Mouse (Mus musculus): Measurements from ENCODE around the gene Trip6. TPM values are rescaled to one million over a fixed set of nuclear protein-coding genes. Genes with fewer than 3 reads are reported as not detected.

Trip6 gene
- total RNA-seq, 2 experiments from 2014 or later = 5.8 to 6.9 TPM

GRCm38 (mm10) chr5:137338256-137338655 is 24.1 kb upstream of the Trip6 start:
- DNase-seq = peak; percentile 87 to 90

GRCm38 (mm10) chr5:137337190-137337589 is 23.0 kb upstream of the Trip6 start:
- DNase-seq = no peak

GRCm38 (mm10) chr5:137335066-137335465 is 20.9 kb upstream of the Trip6 start:
- no peak for DNase-seq

- DNase-seq = no peak
Observed at GRCm38 (mm10) chr5:137334317-137334716, 20.1 kb upstream of the Trip6 start.

- DNase-seq = peak; percentile 87 to 89
Observed at GRCm38 (mm10) chr5:137333512-137334174, 19.4 kb upstream of the Trip6 start, which contains the start of gene Slc12a9. Slc12a9 (minus strand) TSS chr5:137333597.

GRCm38 (mm10) chr5:137332857-137333511 is 18.8 kb upstream of the Trip6 start:
- DNase-seq = no peak

GRCm38 (mm10) chr5:137330910-137331309 is 16.7 kb upstream of the Trip6 start:
- no peak for DNase-seq

- no peak for DNase-seq
Observed at GRCm38 (mm10) chr5:137320996-137321395, 6.8 kb upstream of the Trip6 start.

GRCm38 (mm10) chr5:137318570-137318969 is 4.4 kb upstream of the Trip6 start:
- no peak for DNase-seq

- DNase-seq = no peak
Observed at GRCm38 (mm10) chr5:137317361-137317760, 3.2 kb upstream of the Trip6 start.

- no peak for DNase-seq
Observed at GRCm38 (mm10) chr5:137315084-137315903, 1.1 kb upstream of the Trip6 start.

GRCm38 (mm10) chr5:137313466-137314192 is 575 bp downstream of the Trip6 start:
- DNase-seq = no peak

- DNase-seq = no peak
Observed at GRCm38 (mm10) chr5:137308356-137308755, 5.8 kb downstream of the Trip6 start.

GRCm38 (mm10) chr5:137307071-137307912 is 6.9 kb downstream of the Trip6 start, which contains the start of gene Srrt:
Srrt (minus strand) TSS chr5:137307674.
- peak; percentile 92 for DNase-seq

- DNase-seq = no peak
Observed at GRCm38 (mm10) chr5:137306439-137307005, 7.7 kb downstream of the Trip6 start.

GRCm38 (mm10) chr5:137305822-137306221 is 8.4 kb downstream of the Trip6 start:
- DNase-seq = no peak

GRCm38 (mm10) chr5:137304816-137305215 is 9.4 kb downstream of the Trip6 start:
- no peak for DNase-seq

- DNase-seq = no peak
Observed at GRCm38 (mm10) chr5:137304165-137304564, 10.0 kb downstream of the Trip6 start.

- no peak for DNase-seq
Observed at GRCm38 (mm10) chr5:137303609-137304008, 10.6 kb downstream of the Trip6 start.

GRCm38 (mm10) chr5:137301253-137301652 is 13.0 kb downstream of the Trip6 start:
- no peak for DNase-seq

GRCm38 (mm10) chr5:137299240-137299639 is 15.0 kb downstream of the Trip6 start:
- DNase-seq = no peak
